Mouse (Mus musculus): Measurements from ENCODE around the gene Soat2.

Gene Soat2

GRCm38 (mm10) chr15:102114651-102115260 lies 35.6 kb upstream of the Soat2 start:
- no peak for DNase-seq

GRCm38 (mm10) chr15:102115731-102116231 lies 34.5 kb upstream of the Soat2 start:
- DNase-seq: peak; percentile 52

GRCm38 (mm10) chr15:102116753-102117415 lies 33.4 kb upstream of the Soat2 start:
- DNase-seq: peak; percentile 40

- DNase-seq: peak; percentile 33
These were observed 32.6 kb upstream of the Soat2 start for GRCm38 (mm10) chr15:102117461-102118443.

- DNase-seq: no peak
These were observed 31.7 kb upstream of the Soat2 start for GRCm38 (mm10) chr15:102118591-102118990.

GRCm38 (mm10) chr15:102119121-102119830 lies 31.1 kb upstream of the Soat2 start:
- DNase-seq: peak; percentile 38

- DNase-seq: peak; percentile 91
These were observed 30.5 kb upstream of the Soat2 start for GRCm38 (mm10) chr15:102119831-102120170.

GRCm38 (mm10) chr15:102120530-102120929 lies 29.8 kb upstream of the Soat2 start:
- peak; percentile 25 for DNase-seq

GRCm38 (mm10) chr15:102126303-102126702 lies 24.0 kb upstream of the Soat2 start:
- peak; percentile 64 for DNase-seq

- no peak for DNase-seq
These were observed 17.0 kb upstream of the Soat2 start for GRCm38 (mm10) chr15:102133314-102133713.

GRCm38 (mm10) chr15:102134709-102135108 lies 15.6 kb upstream of the Soat2 start:
- DNase-seq: no peak

- DNase-seq: no peak
These were observed 14.7 kb upstream of the Soat2 start for GRCm38 (mm10) chr15:102135522-102136128.

- peak; percentile 97 for DNase-seq
These were observed 14.1 kb upstream of the Soat2 start, which contains the start of gene Spryd3 for GRCm38 (mm10) chr15:102136129-102136758. Gene Spryd3, minus strand, starts transcription at chr15:102136234.

GRCm38 (mm10) chr15:102141120-102141519 lies 9.2 kb upstream of the Soat2 start:
- DNase-seq: no peak

- DNase-seq: no peak
These were observed 7.1 kb upstream of the Soat2 start for GRCm38 (mm10) chr15:102142914-102143912.

GRCm38 (mm10) chr15:102144274-102144711 lies 6.0 kb upstream of the Soat2 start, which contains the start of gene Igfbp6:
Gene Igfbp6, plus strand, starts transcription at chr15:102144362.
- DNase-seq: no peak

- no peak for DNase-seq
These were observed 5.6 kb upstream of the Soat2 start for GRCm38 (mm10) chr15:102144726-102145125.

GRCm38 (mm10) chr15:102145330-102145729 lies 5.0 kb upstream of the Soat2 start:
- DNase-seq: no peak

- no peak for DNase-seq
These were observed 4.2 kb upstream of the Soat2 start for GRCm38 (mm10) chr15:102146089-102146488.

- peak; percentile 36 for DNase-seq
These were observed 3.4 kb upstream of the Soat2 start for GRCm38 (mm10) chr15:102146882-102147281.
